Mouse (Mus musculus): ENCODE data around the gene Sf3b5. TPM values are rescaled to one million over a fixed set of nuclear protein-coding genes. Genes with fewer than 3 reads are reported as not detected.
"Not testable (repeated sequence)": the region's sequence is repeated elsewhere in the genome, so short reads cannot be mapped to it uniquely, and the experiment has no call there.

The Sf3b5 gene
- total RNA-seq, 2 experiments from 2014 or later: 10.5 to 11.8 TPM

- peak; percentile 95 for DNase-seq
These were observed 3.0 kb downstream of the Sf3b5 start for GRCm38 (mm10) chr10:13007876-13008736.

DNA sequence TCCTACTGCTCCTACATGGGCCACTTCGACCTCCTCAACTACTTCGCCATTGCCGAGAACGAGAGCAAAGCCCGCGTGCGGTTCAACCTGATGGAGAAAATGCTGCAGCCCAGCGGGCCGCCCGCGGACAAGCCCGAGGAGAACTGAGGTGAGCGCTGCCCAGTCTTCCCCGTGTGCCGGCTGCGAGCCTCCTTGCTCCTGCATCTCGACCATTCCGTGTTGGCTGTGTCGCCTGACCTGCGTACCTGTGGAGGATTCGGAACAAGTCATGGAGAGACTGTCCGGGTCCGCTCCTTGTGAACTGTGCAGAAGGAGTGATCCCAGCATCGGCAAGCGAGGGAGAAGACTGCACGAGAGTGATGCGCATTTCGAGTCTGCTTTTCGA, 3.6 kb downstream of the Sf3b5 start:
- no peak for DNase-seq

- DNase-seq: no peak
These were observed 8.9 kb downstream of the Sf3b5 start for GRCm38 (mm10) chr10:13014026-13014425.

GRCm38 (mm10) chr10:13016573-13016972, 11.4 kb downstream of the Sf3b5 start:
- DNase-seq: peak; percentile 64

- DNase-seq: peak; percentile 50
These were observed 13.4 kb downstream of the Sf3b5 start for GRCm38 (mm10) chr10:13018510-13018909.

DNA sequence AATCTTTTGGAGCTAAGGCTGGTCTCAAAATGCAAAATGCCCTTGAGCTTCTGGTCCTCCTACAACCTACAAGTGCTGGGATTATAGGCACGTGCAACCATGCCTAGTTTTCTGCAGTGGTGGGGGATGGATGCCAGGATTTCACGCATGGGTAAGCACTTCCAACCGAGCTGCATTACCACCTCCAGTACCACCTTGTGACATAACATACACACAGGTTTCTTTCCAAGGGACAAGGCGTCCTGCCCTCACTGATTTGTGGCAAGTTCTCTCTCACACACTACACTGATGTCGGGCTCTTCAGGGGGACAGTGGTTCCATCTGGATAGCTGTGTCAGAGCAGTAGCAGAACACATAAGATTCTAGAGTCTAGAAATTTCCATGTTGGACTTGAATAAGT, 13.9 kb downstream of the Sf3b5 start:
- DNase-seq: no peak

GRCm38 (mm10) chr10:13022103-13022502, 17.0 kb downstream of the Sf3b5 start:
- no peak for DNase-seq

DNA sequence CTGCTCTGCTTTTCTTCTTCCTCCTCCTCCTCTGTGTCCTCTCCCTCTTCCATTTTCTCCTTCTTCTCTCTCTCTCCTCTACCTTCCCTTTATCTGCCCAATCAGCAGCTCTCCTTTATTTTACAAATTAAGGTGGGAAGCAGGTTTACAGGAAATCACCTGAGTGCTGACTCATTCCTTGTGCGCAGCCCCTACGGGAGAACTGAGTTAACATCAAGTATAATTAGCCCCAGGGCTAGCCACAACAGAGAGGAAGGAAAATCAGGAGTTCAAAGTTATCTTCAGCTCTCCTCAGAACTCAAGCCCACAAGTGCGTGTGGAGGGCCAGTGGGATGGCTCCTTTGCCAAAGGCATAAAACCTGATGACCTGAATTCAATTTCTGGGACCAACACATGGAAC, 18.8 kb downstream of the Sf3b5 start:
- DNase-seq: not testable (repeated sequence)

GRCm38 (mm10) chr10:13027702-13028101, 22.6 kb downstream of the Sf3b5 start:
- no peak for DNase-seq

DNA sequence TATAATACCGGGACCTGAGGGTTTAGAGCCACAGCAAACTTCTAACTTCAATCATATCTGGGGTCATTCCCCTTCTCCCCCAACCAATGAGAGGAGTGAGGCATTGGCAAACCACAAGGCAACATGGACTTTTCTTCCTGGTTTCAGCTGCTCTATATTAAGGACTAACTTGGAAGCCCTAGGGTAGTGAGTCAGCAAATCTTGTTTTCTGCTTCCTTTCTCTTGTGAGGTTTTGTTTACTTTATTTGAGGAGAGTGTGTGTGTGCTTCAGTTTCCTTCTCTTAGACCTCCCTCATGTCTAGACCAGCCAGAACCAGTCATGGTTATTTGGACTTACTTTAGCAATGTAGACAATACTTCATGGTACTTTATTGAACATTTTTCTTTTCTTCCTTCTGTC, 23.1 kb downstream of the Sf3b5 start:
- no peak for DNase-seq

DNA sequence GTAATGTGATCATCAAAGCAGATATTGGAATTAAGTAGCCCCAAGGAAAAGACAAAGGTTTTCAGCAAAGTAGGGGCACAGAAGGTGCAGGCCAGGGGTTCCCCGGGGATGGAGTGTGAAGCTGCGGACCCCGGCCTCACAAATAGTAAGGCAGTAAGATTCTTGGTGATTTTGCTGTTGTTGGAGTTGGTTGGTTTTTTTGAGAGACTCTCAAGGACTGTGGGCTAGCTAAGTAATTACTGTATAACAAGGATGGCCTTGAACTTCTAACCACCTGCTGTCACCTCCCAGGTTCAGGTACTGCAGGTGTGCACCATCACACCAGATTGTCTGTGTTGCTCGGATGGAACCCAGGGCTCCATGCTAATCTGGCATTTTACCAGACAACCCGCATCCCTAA, 24.3 kb downstream of the Sf3b5 start:
- no peak for DNase-seq

DNA sequence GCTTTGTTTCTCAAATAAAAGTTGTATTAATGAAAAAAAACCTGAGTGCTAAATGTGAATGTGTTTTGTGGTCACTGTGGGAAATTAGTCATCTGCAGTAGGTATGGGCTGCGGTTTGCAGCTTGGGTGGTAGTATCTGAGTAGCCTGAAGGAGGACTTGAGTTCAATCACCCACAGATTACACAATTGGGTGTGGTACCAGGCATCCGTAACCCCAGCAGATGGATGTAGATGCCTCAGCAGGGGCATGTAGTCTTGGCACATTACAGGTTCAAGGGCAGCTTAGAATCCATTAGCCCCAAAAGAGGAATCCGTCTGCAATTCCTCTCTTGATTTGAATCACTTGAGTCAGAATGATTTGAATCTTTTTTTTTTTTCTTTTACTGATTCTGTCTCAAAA, 30.1 kb downstream of the Sf3b5 start:
- DNase-seq: no peak

GRCm38 (mm10) chr10:13039637-13040174, 34.6 kb downstream of the Sf3b5 start:
- no peak for DNase-seq

GRCm38 (mm10) chr10:13044659-13045058, 39.5 kb downstream of the Sf3b5 start:
- DNase-seq: peak; percentile 3

- DNase-seq: no peak
These were observed 42.7 kb downstream of the Sf3b5 start for GRCm38 (mm10) chr10:13047816-13048215.

- no peak for DNase-seq
These were observed 51.8 kb downstream of the Sf3b5 start for GRCm38 (mm10) chr10:13056863-13057381.

Other genes starting within 250 kb of the Sf3b5 start
- gene Utrn, start 136.0 kb upstream of the Sf3b5 start, total RNA-seq (2021): 10 to 100 TPM; 68.5 to 96.0 TPM
- gene Stx11, start 41.0 kb upstream of the Sf3b5 start, total RNA-seq (2021): 1 to 10 TPM; 4.5 to 4.7 TPM
- 10 to 100 TPM; 33.4 to 35.2 TPM for gene Plagl1, start 55.2 kb downstream of the Sf3b5 start, total RNA-seq (2021)
- gene Zc2hc1b, start 172.7 kb downstream of the Sf3b5 start, total RNA-seq (2021): not detected
- gene Ltv1, start 187.8 kb downstream of the Sf3b5 start, total RNA-seq (2021): 10 to 100 TPM; 30.5 to 37.0 TPM